Mouse (Mus musculus): ENCODE measurements at regions not wholly inside any gene's neighbourhood (a gene's known extent, or its start where the extent isn't known, plus 50 kb on each side); places are given as distances from the start of the nearest gene placed in this dataset.

- no peaks in the 10 kb centered on the region for H3K4me1 ChIP-seq (ENCODE audit: insufficient read depth)
- ATAC-seq (no peak), DNase-seq (no peak)
- no peaks in the 10 kb centered on the region for H3K27me3 ChIP-seq (ENCODE audit: insufficient read depth, low read length)
- H3K4me3 ChIP-seq (ENCODE audit: low read depth, low read length) = no peak overlapping the region
- WGBS = 100% methylated on average over 2 of the region's 2 CpGs
- no peak overlapping the region for H3K9ac ChIP-seq
- no peaks in the 10 kb centered on the region for H3K36me3 ChIP-seq (ENCODE audit: insufficient read depth)
- no peak overlapping the region for H3K4me2 ChIP-seq (ENCODE audit: low read depth)
- H3K9me3 ChIP-seq (ENCODE audit: low read length) = no peaks in the 10 kb centered on the region
- no peak for TF ChIP-seq CTCF (IDR thresholded peaks at IDR 0.05; ENCODE audit: low read depth)
- no peak overlapping the region for H3K27ac ChIP-seq (ENCODE audit: low read depth, low read length)
Measured at GRCm38 (mm10) chr12:95138167-95138566, 553.9 kb upstream of the Flrt2 start.

- no peak for TF ChIP-seq CTCF (IDR thresholded peaks at IDR 0.05; ENCODE audit: low read depth)
- Histone ChIP-seq H3K36me3 (ENCODE audit: insufficient read depth) (no peaks in the 10 kb centered on the region), H3K9ac (no peak overlapping the region), H3K4me2 (ENCODE audit: low read depth) (no peak overlapping the region), H3K9me3 (ENCODE audit: low read length) (no peaks in the 10 kb centered on the region), H3K4me3 (ENCODE audit: low read depth, low read length) (no peak overlapping the region), H3K4me1 (ENCODE audit: insufficient read depth) (no peaks in the 10 kb centered on the region), H3K27ac (ENCODE audit: low read depth, low read length) (no peak overlapping the region), H3K27me3 (ENCODE audit: insufficient read depth, low read length) (no peaks in the 10 kb centered on the region)
- peak; percentile 78 for ATAC-seq
- DNase-seq = peak; percentile 72
- WGBS = 50% methylated on average over 2 of the region's 2 CpGs
Measured at GRCm38 (mm10) chr12:95171051-95171450, 521.0 kb upstream of the Flrt2 start.

- 24% methylated on average over 1 of the region's 1 CpGs for WGBS
- no peaks in the 10 kb centered on the region for H3K4me1 ChIP-seq (ENCODE audit: insufficient read depth)
- no peaks in the 10 kb centered on the region for H3K27me3 ChIP-seq (ENCODE audit: insufficient read depth, low read length)
- H3K9me3 ChIP-seq (ENCODE audit: low read length) = no peaks in the 10 kb centered on the region
- no peak overlapping the region for H3K27ac ChIP-seq (ENCODE audit: low read depth, low read length)
- H3K4me2 ChIP-seq (ENCODE audit: low read depth) = no peak overlapping the region
- DNase-seq (peak; percentile 3), ATAC-seq (peak; percentile 14; the same call in 1 of the 2 replicates)
- H3K36me3 ChIP-seq (ENCODE audit: insufficient read depth) = no peaks in the 10 kb centered on the region
- TF ChIP-seq CTCF (IDR thresholded peaks at IDR 0.05; ENCODE audit: low read depth) = no peak
- no peak overlapping the region for H3K4me3 ChIP-seq (ENCODE audit: low read depth, low read length)
- H3K9ac ChIP-seq = no peak overlapping the region
Measured at GRCm38 (mm10) chr12:95173810-95174402, 518.1 kb upstream of the Flrt2 start.

GRCm38 (mm10) chr12:95202486-95202885 is 489.5 kb upstream of the Flrt2 start:
- no peak for TF ChIP-seq CTCF (IDR thresholded peaks at IDR 0.05; ENCODE audit: low read depth)
- ATAC-seq (no peak), DNase-seq (no peak)
- no peak overlapping the region for H3K9ac ChIP-seq
- H3K36me3 ChIP-seq (ENCODE audit: insufficient read depth) = no peaks in the 10 kb centered on the region
- H3K4me2 ChIP-seq (ENCODE audit: low read depth) = no peak overlapping the region
- H3K27ac ChIP-seq (ENCODE audit: low read depth, low read length) = no peak overlapping the region
- no peaks in the 10 kb centered on the region for H3K27me3 ChIP-seq (ENCODE audit: insufficient read depth, low read length)
- H3K4me1 ChIP-seq (ENCODE audit: insufficient read depth) = no peaks in the 10 kb centered on the region
- no peaks in the 10 kb centered on the region for H3K9me3 ChIP-seq (ENCODE audit: low read length)
- 78% methylated on average over 8 of the region's 8 CpGs for WGBS
- H3K4me3 ChIP-seq (ENCODE audit: low read depth, low read length) = no peak overlapping the region

GRCm38 (mm10) chr12:95205081-95205480 is 486.9 kb upstream of the Flrt2 start:
- DNase-seq = no peak
- no peaks in the 10 kb centered on the region for H3K4me1 ChIP-seq (ENCODE audit: insufficient read depth)
- no peak for ATAC-seq
- 76% methylated on average over 3 of the region's 3 CpGs for WGBS
- H3K4me2 ChIP-seq (ENCODE audit: low read depth) = no peak overlapping the region
- no peaks in the 10 kb centered on the region for H3K36me3 ChIP-seq (ENCODE audit: insufficient read depth)
- no peak overlapping the region for H3K27ac ChIP-seq (ENCODE audit: low read depth, low read length)
- no peaks in the 10 kb centered on the region for H3K9me3 ChIP-seq (ENCODE audit: low read length)
- no peaks in the 10 kb centered on the region for H3K27me3 ChIP-seq (ENCODE audit: insufficient read depth, low read length)
- H3K9ac ChIP-seq = no peak overlapping the region
- no peak for TF ChIP-seq CTCF (IDR thresholded peaks at IDR 0.05; ENCODE audit: low read depth)
- no peak overlapping the region for H3K4me3 ChIP-seq (ENCODE audit: low read depth, low read length)

- no peak overlapping the region for H3K9ac ChIP-seq
- no peaks in the 10 kb centered on the region for H3K27me3 ChIP-seq (ENCODE audit: insufficient read depth, low read length)
- no peaks in the 10 kb centered on the region for H3K9me3 ChIP-seq (ENCODE audit: low read length)
- WGBS = 42% methylated on average over 3 of the region's 3 CpGs
- H3K27ac ChIP-seq (ENCODE audit: low read depth, low read length) = no peak overlapping the region
- DNase-seq (peak; percentile 19), ATAC-seq (peak; percentile 51; the same call in 1 of the 2 replicates)
- H3K4me3 ChIP-seq (ENCODE audit: low read depth, low read length) = no peak overlapping the region
- H3K36me3 ChIP-seq (ENCODE audit: insufficient read depth) = no peaks in the 10 kb centered on the region
- no peak for TF ChIP-seq CTCF (IDR thresholded peaks at IDR 0.05; ENCODE audit: low read depth)
- H3K4me1 ChIP-seq (ENCODE audit: insufficient read depth) = no peaks in the 10 kb centered on the region
- no peak overlapping the region for H3K4me2 ChIP-seq (ENCODE audit: low read depth)
Measured at GRCm38 (mm10) chr12:95239158-95239779, 452.8 kb upstream of the Flrt2 start.

- no peaks in the 10 kb centered on the region for H3K9me3 ChIP-seq (ENCODE audit: low read length)
- no peak for TF ChIP-seq CTCF (IDR thresholded peaks at IDR 0.05; ENCODE audit: low read depth)
- H3K27me3 ChIP-seq (ENCODE audit: insufficient read depth, low read length) = no peaks in the 10 kb centered on the region
- DNase-seq = no peak
- H3K4me3 ChIP-seq (ENCODE audit: low read depth, low read length) = no peak overlapping the region
- no peak overlapping the region for H3K27ac ChIP-seq (ENCODE audit: low read depth, low read length)
- H3K4me2 ChIP-seq (ENCODE audit: low read depth) = no peak overlapping the region
- no peaks in the 10 kb centered on the region for H3K36me3 ChIP-seq (ENCODE audit: insufficient read depth)
- H3K4me1 ChIP-seq (ENCODE audit: insufficient read depth) = no peaks in the 10 kb centered on the region
- 74% methylated on average over 3 of the region's 3 CpGs for WGBS
- no peak overlapping the region for H3K9ac ChIP-seq
- no peak for ATAC-seq
Measured at GRCm38 (mm10) chr12:95267187-95267586, 424.8 kb upstream of the Flrt2 start.
